Comparison of ENCODE assay signal across 13 mouse cellular contexts in genomic region chr10:111190110-111190795, GRCm38 (mm10). TPM values are rescaled to one million over a fixed set of nuclear protein-coding genes. Genes with fewer than 3 reads are reported as not detected.
DNase-seq lines count a peak whose midpoint lies in the region; ATAC-seq and TF ChIP-seq lines count a peak whose summit lies in the region.
"Had no signal": no experiment of that assay in that cellular context is flagged by ENCODE, and none has a peak within 500 bp of the region (broad histone marks: within the 10 kb centered on the region; RNA-seq: fewer than 3 reads in every experiment).

No protein-coding gene starts in this region.

- H3K4me1 ChIP-seq in hindbrain, embryonic 16.5 days (ENCODE audit: control insufficient read depth, insufficient read depth, low read depth, low read length), result peaks cover 5% of the 10 kb centered on the region; the same call in 1 of the 2 replicates
- H3K4me1 ChIP-seq in kidney, adult 2 months (ENCODE audit: control insufficient read depth, insufficient read depth, low read length), result peaks cover 16% of the 10 kb centered on the region; the same call in 1 of the 2 replicates

- H3K9me3 ChIP-seq in hindbrain, embryonic 16.5 days (ENCODE audit: control insufficient read depth, low read length), result no peaks in the 10 kb centered on the region
- H3K9me3 ChIP-seq: liver, embryonic 12.5 days; neural tube, embryonic 13.5 days had no signal

- no peak for TF ChIP-seq POLR2A in kidney, adult 2 months (IDR thresholded peaks at IDR 0.05; ENCODE audit: low read depth, low read length)

- H3K9ac ChIP-seq in hindbrain, embryonic 16.5 days (ENCODE audit: low read depth, low read length), result no peak overlapping the region
- H3K9ac ChIP-seq: liver, embryonic 12.5 days; neural tube, embryonic 13.5 days had no signal

- no peak overlapping the region; the same call in 1 of the 2 replicates for H3K27ac ChIP-seq in hindbrain, embryonic 16.5 days (ENCODE audit: low read depth, low read length)
- no peak overlapping the region for H3K27ac ChIP-seq in kidney, adult 2 months (ENCODE audit: insufficient read depth, low read depth, low read length)
- H3K27ac ChIP-seq: liver, embryonic 12.5 days; neural tube, embryonic 13.5 days had no signal

- no peak for DNase-seq in frontal cortex, postnatal 25 days (ENCODE audit: low spot score in 2 of 2)
- DNase-seq in right cerebral cortex, adult 18-20 months, result peak; percentile 58
- no peak for DNase-seq in right cerebral cortex, postnatal 14 days
- DNase-seq in telencephalon, adult 2 months (ENCODE audit: low read depth, low spot score), result peak; percentile 93
- no peak for DNase-seq in lung, postnatal 25 days (ENCODE audit: low spot score)
- DNase-seq in kidney, adult 2 months, result no peak
- DNase-seq: B cell, adult 2 months; kidney, postnatal 4 days; thymus, postnatal 25 days had no signal

- no peaks in the 10 kb centered on the region for H3K36me3 ChIP-seq in hindbrain, embryonic 16.5 days (ENCODE audit: control insufficient read depth, insufficient read depth, low read length)
- no peaks in the 10 kb centered on the region; the same call in 1 of the 2 replicates for H3K36me3 ChIP-seq in kidney, adult 2 months (ENCODE audit: control insufficient read depth, insufficient read depth, low read length)
- H3K36me3 ChIP-seq: liver, embryonic 12.5 days; neural tube, embryonic 13.5 days had no signal

- no peak overlapping the region for H3K4me2 ChIP-seq in hindbrain, embryonic 16.5 days (ENCODE audit: low read length)
- H3K4me2 ChIP-seq: liver, embryonic 12.5 days; neural tube, embryonic 13.5 days had no signal

- ATAC-seq in frontal cortex, adult (ENCODE audit: low TSS enrichment), result peak; percentile 91
- peak; percentile 56; the same call in 1 of the 2 replicates for ATAC-seq in hindbrain, embryonic 16.5 days
- ATAC-seq: liver, embryonic 12.5 days had no signal

- H3K4me3 ChIP-seq in hindbrain, embryonic 16.5 days (ENCODE audit: low read length), result no peak overlapping the region
- no peak overlapping the region for H3K4me3 ChIP-seq in kidney, adult 2 months (ENCODE audit: insufficient read depth, low read depth, low read length)
- H3K4me3 ChIP-seq: liver, embryonic 12.5 days; neural tube, embryonic 13.5 days had no signal

- no peak for TF ChIP-seq CTCF in kidney, adult 2 months (conservative IDR thresholded peaks at IDR 0.05; ENCODE audit: insufficient read depth, insufficient read length, low read depth, low read length)

- 62% methylated on average over 6 of the region's 6 CpGs for WGBS in hindbrain, embryonic 16.5 days
- 85% methylated on average over 6 of the region's 6 CpGs for WGBS in kidney, adult 2 months

- no peaks in the 10 kb centered on the region for H3K27me3 ChIP-seq in hindbrain, embryonic 16.5 days (replicated peaks; ENCODE audit: control insufficient read depth, insufficient read depth, low read length)
- H3K27me3 ChIP-seq in kidney, adult 2 months (replicated peaks; ENCODE audit: control insufficient read depth, insufficient read depth, low read length), result no peaks in the 10 kb centered on the region
- H3K27me3 ChIP-seq: liver, embryonic 12.5 days; neural tube, embryonic 13.5 days had no signal

RNA-seq across cellular contexts. Expression of gene Osbpl8, which starts 25.7 kb away (rescaled TPM):
- polyA plus RNA-seq in hindbrain, embryonic 16.5 days (2015; fragmentation: Nextera tagmentation; extraction: Ambion mirVana), result 12.5 and 13.2 TPM in 2 replicates
- polyA plus RNA-seq in kidney, adult 2 months (2012; rRNA removed), result 17.1 and 17.6 TPM in 2 replicates

Comparison
In these comparisons a context has a peak if more than half of its experiments do, and no peak if none do; other contexts are left out.
1. DNase-seq: peak in right cerebral cortex, adult 18-20 months (single experiment) and telencephalon, adult 2 months (single experiment); none in frontal cortex, postnatal 25 days (0 of 2), right cerebral cortex, postnatal 14 days (single experiment), lung, postnatal 25 days (single experiment) and kidney, adult 2 months (single experiment).